Mouse (Mus musculus): ENCODE measurements at regions not wholly inside any gene's neighbourhood (a gene's known extent, or its start where the extent isn't known, plus 50 kb on each side); places are given as distances from the start of the nearest gene placed in this dataset.
"Not testable (repeated sequence)": the region's sequence is repeated elsewhere in the genome, so short reads cannot be mapped to it uniquely, and the experiment has no call there.

- intact Hi-C loops (cut with DNase I), result no loop called here
- no peak for DNase-seq
These were observed 61.6 kb downstream of the Zxdb start for GRCm38 (mm10) chrX:94785983-94786382.

GRCm38 (mm10) chrX:94788331-94788920 lies 64.1 kb downstream of the Zxdb start:
- intact Hi-C loops (cut with DNase I), result no loop called here
- no peak for DNase-seq

DNA sequence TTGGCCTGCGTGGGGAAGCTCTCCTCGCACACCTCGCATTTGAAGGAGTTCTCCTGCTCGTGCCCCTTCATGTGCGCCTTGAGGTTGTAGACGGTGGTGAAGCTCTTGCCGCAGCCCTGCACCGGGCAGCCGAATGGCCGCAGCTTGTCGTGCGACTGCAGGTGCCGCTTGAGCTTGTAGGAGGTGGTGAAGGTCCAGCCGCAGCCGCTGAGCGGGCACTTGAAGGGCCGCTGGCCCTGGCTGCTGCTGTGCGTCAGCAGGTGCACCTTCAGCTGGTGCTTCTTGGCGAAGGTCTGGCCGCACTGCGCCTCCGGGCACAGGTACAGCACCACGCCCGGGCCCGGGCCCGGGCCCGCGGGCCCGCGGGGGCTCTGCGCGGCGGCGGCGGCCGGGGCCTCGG lies 72.5 kb downstream of the Zxdb start:
- DNase-seq; intact Hi-C loops (cut with DNase I): not testable (repeated sequence)

- DNase-seq; intact Hi-C loops (cut with DNase I): not testable (repeated sequence)
These were observed 73.2 kb downstream of the Zxdb start for GRCm38 (mm10) chrX:94797348-94798182.

GRCm38 (mm10) chrX:94798183-94798619 lies 73.8 kb downstream of the Zxdb start:
- DNase-seq; intact Hi-C loops (cut with DNase I): not testable (repeated sequence)

GRCm38 (mm10) chrX:94812760-94813159 lies 88.4 kb downstream of the Zxdb start:
- DNase-seq; intact Hi-C loops (cut with DNase I): not testable (repeated sequence)

GRCm38 (mm10) chrX:94827524-94827923 lies 103.2 kb downstream of the Zxdb start:
- intact Hi-C loops (cut with DNase I); DNase-seq: not testable (repeated sequence)

DNA sequence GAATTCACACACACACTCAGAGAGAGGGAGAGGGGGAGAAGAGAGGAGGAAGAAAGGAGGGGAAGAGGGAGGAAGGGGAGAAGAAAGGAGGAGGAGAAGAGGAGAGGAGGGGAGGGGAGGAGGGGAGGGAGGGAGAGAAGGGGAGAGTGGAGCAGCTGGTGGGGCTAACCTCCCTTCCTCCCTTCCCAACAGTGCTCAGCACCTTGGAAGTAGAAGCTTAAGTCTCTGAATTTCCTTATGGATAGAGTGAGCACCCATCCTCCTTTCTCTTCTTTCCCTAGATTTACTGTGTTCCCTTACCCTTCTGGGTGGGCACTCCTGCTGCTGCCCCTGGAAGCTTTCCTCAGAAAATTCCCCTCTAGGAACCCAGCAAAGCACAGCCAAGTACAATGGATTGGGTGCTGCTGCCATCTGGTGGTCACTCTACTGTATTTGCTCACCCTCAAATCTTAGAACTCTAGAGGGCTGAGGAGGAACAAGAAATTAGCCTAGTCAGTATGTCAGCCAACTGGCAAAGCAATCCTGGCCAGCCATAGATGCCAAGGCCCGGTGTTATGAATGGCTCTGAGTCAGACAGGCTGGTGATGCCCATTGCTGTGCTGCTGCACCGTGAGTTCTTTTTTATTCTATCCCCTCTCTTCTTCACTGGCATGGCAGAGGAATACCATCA lies 119.9 kb downstream of the Zxdb start:
- intact Hi-C loops (cut with DNase I), result not testable (repeated sequence)
- peak in 1 of 2 experiments; percentile 14 for DNase-seq

- DNase-seq; intact Hi-C loops (cut with DNase I): not testable (repeated sequence)
These were observed 125.2 kb downstream of the Zxdb start for GRCm38 (mm10) chrX:94849549-94849948.

- intact Hi-C loops (cut with DNase I), result no loop called here
- no peak for DNase-seq
These were observed 133.1 kb downstream of the Zxdb start for GRCm38 (mm10) chrX:94857501-94857900.

GRCm38 (mm10) chrX:94857954-94858353 lies 133.6 kb downstream of the Zxdb start:
- intact Hi-C loops (cut with DNase I), result no loop called here
- DNase-seq, result no peak

DNA sequence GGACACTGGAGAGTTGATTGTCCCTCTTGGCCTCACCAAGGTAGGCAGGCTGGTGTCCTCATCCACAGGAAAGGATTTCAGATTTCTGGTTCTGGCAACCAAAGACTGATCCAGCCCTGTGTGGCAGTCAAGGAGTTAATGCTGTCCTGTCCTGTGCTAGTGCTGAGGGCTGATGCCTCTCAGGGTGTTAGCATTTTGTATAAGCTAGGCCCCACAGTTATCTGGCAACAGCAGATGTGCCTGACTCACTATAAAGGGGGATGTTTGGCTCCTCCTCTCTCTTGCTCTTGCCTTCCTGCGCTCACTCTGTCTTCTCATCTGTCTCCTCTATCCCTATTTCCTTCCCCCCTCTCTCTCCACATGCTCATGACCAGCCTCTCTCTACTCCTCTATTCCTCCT lies 138.8 kb downstream of the Zxdb start:
- intact Hi-C loops (cut with DNase I), result loop anchor here (10.0 kb wide), 1 partner anchor 312 kb away; no protein-coding TSS in a partner anchor
- DNase-seq, result no peak

- intact Hi-C loops (cut with DNase I), result loop anchor here (1.0 to 10.0 kb wide), 2 partner anchors 144 to 309 kb away; no protein-coding TSS in a partner anchor
- DNase-seq, result peak; percentile 82 to 89
These were observed 141.4 kb downstream of the Zxdb start for GRCm38 (mm10) chrX:94865531-94866502.

DNA sequence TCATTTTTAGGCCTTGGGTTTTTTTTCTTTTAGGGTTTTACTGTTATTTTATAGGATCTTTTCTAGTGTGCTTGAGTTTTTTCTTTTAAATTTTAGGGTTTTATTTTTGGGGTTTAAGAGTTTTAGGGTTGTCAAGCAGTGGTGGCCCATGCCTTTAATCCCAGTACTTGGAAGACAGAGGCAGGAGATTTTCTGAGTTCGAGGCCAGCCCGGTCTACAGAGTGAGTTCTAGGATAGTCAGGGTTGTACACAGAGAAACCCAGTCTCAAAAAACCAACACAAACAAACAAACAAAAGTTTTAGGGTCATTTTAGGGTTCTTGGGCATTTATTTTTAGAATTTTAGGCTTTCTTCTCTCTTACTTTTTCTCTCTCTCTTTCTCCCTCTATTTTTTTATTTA lies 142.9 kb downstream of the Spin4 start:
- DNase-seq, result peak in 1 of 2 experiments; percentile 15
- intact Hi-C loops (cut with DNase I), result not testable (repeated sequence)
